Mouse (Mus musculus) hindbrain, embryonic 11.5 days (tissue): Measurements from ENCODE around the gene Tceanc2. TPM values are rescaled to one million over a fixed set of nuclear protein-coding genes. Genes with fewer than 3 reads are reported as not detected.

Source experiments
- ATAC-seq: fragments of 200-750 bp; cut with Nextera tagmentation; 2 replicates; pipeline ENCODE4 v1.8.0; 2017; ENCODE audit warnings: mild to moderate bottlenecking, moderate TSS enrichment, moderate library complexity; ENCODE audit not compliant: low FRiP score
- DNase-seq: peaks from one replicate; pipeline ENCODE4 v3.0.0-alpha.2; 2015; ENCODE audit warnings: low spot score
- H3K27ac ChIP-seq: fragments of 300-500 bp; sonication (generic); 2 replicates; pipeline ENCODE4 v1.5.1; 2014; ENCODE audit warnings: mild to moderate bottlenecking, low read depth, low read length
- H3K27me3 ChIP-seq: fragments of 300-500 bp; sonication (generic); 2 replicates; pipeline ENCODE4 v1.6.1; 2014; ENCODE audit warnings: mild to moderate bottlenecking, low read length, moderate library complexity, mixed read lengths; ENCODE audit not compliant: control insufficient read depth, insufficient read depth
- H3K36me3 ChIP-seq: fragments of 300-500 bp; sonication (generic); 2 replicates; pipeline ENCODE4 v1.6.1; 2014; ENCODE audit warnings: mild to moderate bottlenecking, low read length, moderate library complexity, mixed read lengths; ENCODE audit not compliant: control insufficient read depth, insufficient read depth
- H3K4me1 ChIP-seq: fragments of 300-500 bp; sonication (generic); replicated peaks from 2 replicates; pipeline ENCODE4 v1.6.1; 2014; ENCODE audit warnings: low read length, mixed read lengths; ENCODE audit not compliant: control insufficient read depth, insufficient read depth
- H3K4me2 ChIP-seq: fragments of 300-500 bp; sonication (generic); replicated peaks from 2 replicates; pipeline ENCODE4 v1.6.1; 2014; ENCODE audit warnings: mild to moderate bottlenecking, low read depth, low read length
- H3K4me3 ChIP-seq: fragments of 300-500 bp; sonication (generic); 2 replicates; pipeline ENCODE4 v1.5.1; 2014; ENCODE audit warnings: low read depth, low read length
- H3K9ac ChIP-seq: fragments of 300-500 bp; sonication (generic); 2 replicates; pipeline ENCODE4 v1.6.1; 2014; ENCODE audit warnings: low read depth, low read length
- H3K9me3 ChIP-seq: fragments of 300-500 bp; sonication (generic); 2 replicates; pipeline ENCODE4 v1.6.1; 2016; ENCODE audit warnings: low read length; ENCODE audit not compliant: control insufficient read depth
- WGBS: fragments of 180-500 bp; shearing (Covaris S2); extraction: QIAGEN DNeasy Blood & Tissue Kit; methylation state at CpG from one replicate; pipeline ENCODE4 v1.1.7; 2014; 5-methylcytosine and 5-hydroxymethylcytosine counted together
- polyA plus RNA-seq: library from polyadenylated mRNA; unstranded; fragments of >200 nt; fragmentation: Nextera tagmentation; extraction: Ambion mirVana; gene quantifications from 2 replicates; pipeline ENCODE4 v1.2.1, GENCODE M21; 2014

The Tceanc2 gene
- polyA plus RNA-seq, 1 experiment from 2014 or later: 26.4 TPM

DNA sequence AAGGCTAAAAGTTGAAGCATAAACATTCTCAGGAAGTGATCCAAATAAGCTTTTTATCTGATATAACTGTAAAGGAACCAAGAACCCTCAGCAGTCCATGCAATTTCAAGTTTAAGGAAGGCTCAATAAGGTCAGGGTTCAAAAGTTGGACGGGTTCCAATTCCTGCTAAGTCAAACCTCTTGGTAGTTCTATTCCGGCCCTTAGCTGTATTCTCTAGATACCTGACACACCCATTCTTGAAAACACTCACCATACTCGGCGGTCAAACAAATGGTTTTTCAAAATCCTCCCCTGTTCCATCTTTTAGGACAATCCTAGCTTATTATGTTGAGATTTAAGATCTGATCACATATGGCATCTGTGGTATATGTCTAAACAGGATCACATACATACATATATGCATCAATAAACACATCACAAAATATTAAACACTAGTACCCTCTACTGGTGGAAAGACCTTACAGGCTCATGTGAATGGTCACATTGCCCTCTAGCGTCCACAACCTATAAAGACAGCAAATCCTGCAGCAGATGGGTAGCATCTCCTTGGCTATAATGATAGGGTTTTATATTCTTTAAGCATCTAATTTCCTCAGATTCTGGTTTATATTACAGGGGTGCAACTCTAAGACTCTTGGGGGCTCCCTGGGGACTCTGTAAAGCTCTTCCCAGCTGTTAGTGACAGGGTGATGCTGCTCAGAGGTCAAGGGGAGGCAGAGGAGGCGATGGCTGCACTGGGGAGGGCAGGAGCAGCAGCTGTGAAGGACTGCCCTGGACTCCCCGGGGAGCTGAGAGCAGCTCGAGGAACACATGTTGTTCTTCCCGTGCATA, 14.9 kb downstream of the Tceanc2 start:
- Histone ChIP-seq H3K4me3 (no peak overlapping the region), H3K9ac (no peak overlapping the region), H3K4me2 (no peak overlapping the region), H3K9me3 (no peaks in the 10 kb centered on the region), H3K36me3 (peaks cover 2% of the 10 kb centered on the region; the same call in 1 of the 2 replicates), H3K27me3 (no peaks in the 10 kb centered on the region), H3K27ac (no peak overlapping the region), H3K4me1 (0 out of 2 replicates have a peak, but pooled peaks cover 2% of the 10 kb centered on the region)
- WGBS: 50% methylated on average over 9 of the region's 9 CpGs
- ATAC-seq: peak; percentile 83
- peak; percentile 80 for DNase-seq

GRCm38 (mm10) chr4:107163341-107163740, 15.6 kb downstream of the Tceanc2 start:
- H3K4me2 ChIP-seq: no peak overlapping the region
- no peak overlapping the region for H3K9ac ChIP-seq
- no peak overlapping the region for H3K27ac ChIP-seq
- H3K36me3 ChIP-seq: no peaks in the 10 kb centered on the region
- DNase-seq (no peak), ATAC-seq (no peak)
- WGBS: 90% methylated on average over 10 of the region's 10 CpGs
- H3K4me3 ChIP-seq: no peak overlapping the region
- 0 out of 2 replicates have a peak, but pooled peaks cover 2% of the 10 kb centered on the region for H3K4me1 ChIP-seq
- no peaks in the 10 kb centered on the region for H3K27me3 ChIP-seq
- no peaks in the 10 kb centered on the region for H3K9me3 ChIP-seq

- Histone ChIP-seq H3K9me3 (no peaks in the 10 kb centered on the region), H3K27ac (no peak overlapping the region), H3K4me1 (0 out of 2 replicates have a peak, but pooled peaks cover 2% of the 10 kb centered on the region), H3K4me3 (no peak overlapping the region), H3K27me3 (no peaks in the 10 kb centered on the region), H3K9ac (no peak overlapping the region), H3K36me3 (no peaks in the 10 kb centered on the region), H3K4me2 (no peak overlapping the region)
- 88% methylated on average over 8 of the region's 8 CpGs for WGBS
- DNase-seq (no peak), ATAC-seq (no peak)
Measured at GRCm38 (mm10) chr4:107160181-107160580, 18.7 kb downstream of the Tceanc2 start.

DNA sequence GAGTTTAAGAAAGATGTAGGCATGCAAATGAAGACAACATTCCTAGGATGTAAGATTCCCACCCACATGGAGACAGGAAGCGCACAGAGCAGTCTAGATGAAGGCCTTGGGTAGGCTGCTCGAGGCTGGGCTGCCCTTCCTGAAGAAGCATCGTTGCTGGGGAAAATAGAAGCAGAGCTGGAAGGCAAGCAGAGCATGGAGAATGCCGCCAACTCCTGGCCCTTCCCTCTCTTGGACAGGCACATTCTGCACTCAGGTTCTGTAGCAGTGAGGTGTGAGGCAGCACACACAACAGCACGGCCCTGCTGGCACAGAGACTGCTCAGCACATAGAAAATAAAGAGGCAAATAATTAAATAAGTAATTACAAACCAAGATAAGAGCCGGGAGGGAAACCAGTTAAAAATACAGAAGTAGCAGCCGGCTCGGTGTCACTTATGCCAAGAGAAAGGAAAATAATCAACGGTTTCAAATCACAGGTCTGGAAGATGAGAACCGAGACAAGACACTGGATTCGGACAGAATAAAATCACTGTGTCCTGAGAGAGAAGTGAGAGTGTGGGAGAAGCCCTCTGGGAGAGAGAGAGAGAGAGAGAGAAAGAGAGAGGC, 19.6 kb downstream of the Tceanc2 start:
- WGBS: 93% methylated on average over 11 of the region's 11 CpGs
- H3K4me2 ChIP-seq: no peak overlapping the region
- H3K9me3 ChIP-seq: no peaks in the 10 kb centered on the region
- H3K27ac ChIP-seq: no peak overlapping the region
- H3K9ac ChIP-seq: no peak overlapping the region
- ATAC-seq: no peak
- no peak overlapping the region for H3K4me3 ChIP-seq
- H3K4me1 ChIP-seq: 0 out of 2 replicates have a peak, but pooled peaks cover 1% of the 10 kb centered on the region
- DNase-seq: no peak
- H3K27me3 ChIP-seq: no peaks in the 10 kb centered on the region
- H3K36me3 ChIP-seq: no peaks in the 10 kb centered on the region

- ATAC-seq: no peak
- Histone ChIP-seq H3K27me3 (no peaks in the 10 kb centered on the region), H3K4me3 (no peak overlapping the region), H3K4me1 (no peaks in the 10 kb centered on the region), H3K36me3 (no peaks in the 10 kb centered on the region), H3K9me3 (no peaks in the 10 kb centered on the region), H3K4me2 (no peak overlapping the region), H3K9ac (no peak overlapping the region), H3K27ac (no peak overlapping the region)
- no peak for DNase-seq
- 78% methylated on average over 4 of the region's 4 CpGs for WGBS
Measured at GRCm38 (mm10) chr4:107156983-107157401, 21.9 kb downstream of the Tceanc2 start.

- Histone ChIP-seq H3K27ac (no peak overlapping the region), H3K36me3 (no peaks in the 10 kb centered on the region), H3K4me1 (no peaks in the 10 kb centered on the region), H3K9me3 (no peaks in the 10 kb centered on the region), H3K4me2 (no peak overlapping the region), H3K27me3 (no peaks in the 10 kb centered on the region), H3K9ac (no peak overlapping the region), H3K4me3 (no peak overlapping the region)
- no peak for DNase-seq
- no peak for ATAC-seq
- 86% methylated on average over 8 of the region's 8 CpGs for WGBS
Measured at GRCm38 (mm10) chr4:107152571-107152970, 26.3 kb downstream of the Tceanc2 start.

GRCm38 (mm10) chr4:107150991-107151390, 27.9 kb downstream of the Tceanc2 start:
- no peaks in the 10 kb centered on the region for H3K27me3 ChIP-seq
- H3K9me3 ChIP-seq: no peaks in the 10 kb centered on the region
- H3K9ac ChIP-seq: no peak overlapping the region
- no peak for DNase-seq
- H3K4me3 ChIP-seq: no peak overlapping the region
- no peak overlapping the region for H3K27ac ChIP-seq
- no peaks in the 10 kb centered on the region for H3K36me3 ChIP-seq
- no peak for ATAC-seq
- 89% methylated on average over 6 of the region's 6 CpGs for WGBS
- no peaks in the 10 kb centered on the region for H3K4me1 ChIP-seq
- H3K4me2 ChIP-seq: no peak overlapping the region

DNA sequence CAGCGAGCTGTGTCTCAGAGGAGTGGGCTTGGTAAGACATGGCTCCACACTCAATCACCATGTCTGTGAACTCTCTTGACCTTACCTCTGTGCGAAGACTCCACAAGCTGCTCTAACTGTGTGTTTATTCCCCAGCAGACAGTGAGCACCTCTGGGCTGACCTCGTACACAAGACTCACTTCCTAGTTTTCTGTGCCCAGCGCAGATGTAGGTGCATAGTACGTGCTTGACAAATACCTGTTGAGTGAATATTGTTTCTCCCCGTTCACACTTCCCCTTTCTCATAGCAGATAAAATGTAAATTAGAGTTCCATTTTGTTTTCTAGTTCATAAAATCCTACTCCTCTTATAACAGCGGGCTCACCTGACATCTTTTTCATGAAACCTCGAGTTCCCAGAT, 35.4 kb downstream of the Tceanc2 start:
- Histone ChIP-seq H3K4me3 (no peak overlapping the region), H3K9me3 (no peaks in the 10 kb centered on the region), H3K4me1 (peaks cover 9% of the 10 kb centered on the region), H3K4me2 (no peak overlapping the region), H3K9ac (no peak overlapping the region), H3K27ac (no peak overlapping the region), H3K36me3 (no peaks in the 10 kb centered on the region), H3K27me3 (no peaks in the 10 kb centered on the region)
- WGBS: 91% methylated on average over 8 of the region's 8 CpGs
- no peak for DNase-seq
- ATAC-seq: no peak
